Mouse (Mus musculus) forebrain, embryonic 15.5 days (tissue): ENCODE measurements around the gene Gm49450. TPM values are rescaled to one million over a fixed set of nuclear protein-coding genes. Genes with fewer than 3 reads are reported as not detected.

Source experiments
- ATAC-seq: fragments of 200-750 bp; cut with Nextera tagmentation; replicated peaks from 2 replicates; pipeline ENCODE4 v1.8.0; 2017; ENCODE audit warnings: mild to moderate bottlenecking, moderate TSS enrichment, moderate library complexity
- H3K27ac ChIP-seq: fragments of 300-500 bp; sonication (generic); replicated peaks from 2 replicates; pipeline ENCODE4 v1.5.1; 2015; ENCODE audit warnings: mild to moderate bottlenecking, inconsistent platforms
- H3K27me3 ChIP-seq: fragments of 300-500 bp; sonication (generic); 2 replicates; pipeline ENCODE4 v1.6.1; 2015; ENCODE audit warnings: inconsistent platforms
- H3K36me3 ChIP-seq: fragments of 300-500 bp; sonication (generic); 2 replicates; pipeline ENCODE4 v1.6.1; 2015; ENCODE audit warnings: mild to moderate bottlenecking, inconsistent platforms
- H3K4me1 ChIP-seq: fragments of 300-500 bp; sonication (generic); 2 replicates; pipeline ENCODE4 v1.6.1; 2015; ENCODE audit warnings: inconsistent platforms
- H3K4me2 ChIP-seq: fragments of 300-500 bp; sonication (generic); replicated peaks from 2 replicates; pipeline ENCODE4 v1.6.1; 2015; ENCODE audit warnings: mild to moderate bottlenecking, inconsistent platforms
- H3K4me3 ChIP-seq: fragments of 300-500 bp; sonication (generic); 2 replicates; pipeline ENCODE4 v1.5.1; 2015; ENCODE audit warnings: mild to moderate bottlenecking, inconsistent platforms
- H3K9ac ChIP-seq: fragments of 300-500 bp; sonication (generic); replicated peaks from 2 replicates; pipeline ENCODE4 v1.6.1; 2015; ENCODE audit warnings: mild to moderate bottlenecking, inconsistent platforms
- H3K9me3 ChIP-seq: fragments of 300-500 bp; sonication (generic); 2 replicates; pipeline ENCODE4 v1.6.1; 2016; ENCODE audit warnings: inconsistent platforms
- WGBS: fragments of 180-500 bp; shearing (Covaris S2); methylation state at CpG from one replicate; pipeline ENCODE4 v1.1.7; 2015; ENCODE audit warnings: mixed read lengths; 5-methylcytosine and 5-hydroxymethylcytosine counted together
- polyA plus RNA-seq: library from polyadenylated mRNA; unstranded; fragments of >200 nt; fragmentation: Nextera tagmentation; extraction: Ambion mirVana; gene quantifications from 2 replicates; pipeline ENCODE4 v1.2.1, GENCODE M21; 2015

The Gm49450 gene
- polyA plus RNA-seq, 1 experiment from 2014 or later = not detected

DNA sequence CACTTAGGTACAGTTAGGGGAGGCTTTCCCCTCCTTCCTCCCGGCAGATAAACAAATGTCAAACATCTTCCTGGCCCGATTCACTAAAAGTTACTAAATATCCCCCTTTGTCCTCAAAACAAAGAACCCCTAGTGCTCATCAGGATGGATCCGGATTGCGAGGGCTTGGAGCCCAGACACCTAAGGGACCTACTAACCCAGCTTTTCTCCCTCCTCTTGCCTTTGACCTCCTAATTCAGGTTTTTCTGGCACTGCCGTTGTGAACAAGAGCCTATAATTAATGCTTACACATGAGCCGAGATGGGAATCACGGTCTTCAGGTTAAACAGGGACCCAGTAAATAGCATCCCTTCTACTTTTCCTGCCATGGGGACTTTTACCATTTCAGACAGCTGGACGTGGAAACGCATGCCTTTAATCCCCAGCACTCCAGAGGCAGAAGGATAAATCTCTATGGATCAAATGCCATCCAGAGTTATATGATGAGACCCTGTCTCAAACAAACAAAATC lies 38.2 kb upstream of the Gm49450 start:
- Histone ChIP-seq H3K36me3 (no peaks in the 10 kb centered on the region), H3K4me1 (peaks cover 68% of the 10 kb centered on the region), H3K27ac (peak overlapping the region; percentile 98), H3K9ac (peak overlapping the region; percentile 82), H3K27me3 (no peaks in the 10 kb centered on the region), H3K4me2 (peak overlapping the region; percentile 89), H3K9me3 (no peaks in the 10 kb centered on the region), H3K4me3 (peak overlapping the region; percentile 47)
- 4% methylated on average over 9 of the region's 9 CpGs for WGBS
- ATAC-seq = no peak

DNA sequence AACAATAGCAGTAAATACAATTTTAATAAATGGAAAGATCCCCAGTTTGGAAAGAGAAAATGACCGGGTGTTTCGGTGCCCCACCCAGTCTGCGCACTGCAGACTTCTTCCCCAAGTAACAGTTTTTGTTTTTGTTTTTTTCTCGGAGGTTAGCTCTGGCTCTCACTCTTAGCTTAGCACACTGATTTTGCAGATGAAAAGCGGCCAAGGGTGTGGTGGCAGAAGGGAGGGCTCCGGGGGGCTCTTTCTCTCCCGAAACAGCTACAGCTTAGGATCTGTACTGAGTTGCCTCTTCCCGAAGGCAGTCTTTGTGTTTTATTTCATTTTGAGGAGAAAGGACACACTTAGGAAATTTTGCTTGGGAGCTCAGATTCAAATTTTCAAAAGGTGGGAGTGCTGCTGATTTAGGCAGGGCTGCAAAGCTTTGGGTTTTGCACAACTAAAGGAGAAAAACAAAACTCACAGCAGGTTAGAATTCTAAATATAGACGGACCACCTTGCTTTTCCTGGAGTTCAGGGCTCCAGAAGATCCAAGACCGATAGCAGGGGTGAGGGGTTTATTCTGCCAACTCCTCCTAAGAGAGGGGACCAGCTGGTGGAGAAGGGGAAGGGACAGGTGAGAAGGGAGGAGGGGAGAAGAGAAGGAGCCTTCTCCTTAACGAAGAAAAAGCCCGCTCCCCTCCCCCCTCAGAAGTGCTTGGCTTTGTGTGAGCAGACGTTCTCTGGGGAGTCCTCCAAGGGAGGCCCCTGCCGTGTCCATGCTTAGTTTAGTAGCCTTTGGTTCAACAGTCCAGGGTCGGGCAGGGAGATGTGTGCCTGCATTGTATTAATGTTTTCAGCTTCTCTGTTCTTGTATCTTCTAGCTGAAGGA lies 37.6 kb upstream of the Gm49450 start:
- Histone ChIP-seq H3K4me1 (peaks cover 73% of the 10 kb centered on the region), H3K4me2 (peak overlapping the region; percentile 89), H3K27ac (peak overlapping the region; percentile 98), H3K27me3 (no peaks in the 10 kb centered on the region), H3K4me3 (peak overlapping the region; percentile 47), H3K36me3 (no peaks in the 10 kb centered on the region), H3K9ac (peak overlapping the region; percentile 82), H3K9me3 (no peaks in the 10 kb centered on the region)
- 4% methylated on average over 15 of the region's 15 CpGs for WGBS
- no peak for ATAC-seq

DNA sequence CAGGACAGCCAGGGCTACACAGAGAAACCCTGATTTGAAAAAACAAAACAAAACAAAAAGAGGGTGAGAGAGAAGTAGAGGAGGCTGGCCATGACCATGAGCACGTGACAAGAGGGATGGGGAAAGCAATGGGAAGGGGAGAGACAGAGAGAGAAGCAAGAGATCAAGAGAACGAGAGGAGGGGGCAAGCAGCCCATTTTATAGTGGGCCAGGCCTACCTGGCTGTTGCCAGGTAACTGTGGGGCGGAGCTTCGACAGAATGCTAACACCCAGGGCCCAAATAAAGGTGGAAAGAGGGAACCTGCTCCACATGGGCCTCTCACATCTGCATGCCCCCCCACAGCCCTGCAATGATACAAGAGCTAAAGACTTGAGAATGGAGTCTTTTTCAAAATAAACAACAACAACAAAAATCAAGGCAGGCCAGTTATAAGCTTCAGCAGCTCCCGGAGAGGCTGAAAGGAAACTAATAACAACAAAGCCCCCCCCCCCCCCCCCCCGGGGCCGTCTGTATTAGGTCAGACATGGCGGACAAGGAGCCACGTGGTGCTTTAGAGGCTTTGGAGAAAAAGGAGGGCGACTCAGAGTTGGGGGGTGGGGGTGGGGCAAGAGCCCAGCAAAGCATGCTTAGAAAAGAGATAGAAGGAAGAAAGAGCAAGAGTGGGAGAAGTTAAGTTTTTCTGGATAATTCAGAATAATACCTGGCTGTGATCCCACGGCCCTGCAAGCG lies 36.5 kb upstream of the Gm49450 start:
- peak overlapping the region; percentile 82 for H3K9ac ChIP-seq
- no peak for ATAC-seq
- peak overlapping the region; percentile 98 for H3K27ac ChIP-seq
- H3K4me2 ChIP-seq = peak overlapping the region; percentile 89
- no peaks in the 10 kb centered on the region for H3K36me3 ChIP-seq
- no peaks in the 10 kb centered on the region for H3K9me3 ChIP-seq
- 25% methylated on average over 10 of the region's 12 CpGs for WGBS
- no peaks in the 10 kb centered on the region for H3K27me3 ChIP-seq
- H3K4me1 ChIP-seq = peaks cover 80% of the 10 kb centered on the region
- peak overlapping the region; percentile 47; the same call in 1 of the 2 replicates for H3K4me3 ChIP-seq

DNA sequence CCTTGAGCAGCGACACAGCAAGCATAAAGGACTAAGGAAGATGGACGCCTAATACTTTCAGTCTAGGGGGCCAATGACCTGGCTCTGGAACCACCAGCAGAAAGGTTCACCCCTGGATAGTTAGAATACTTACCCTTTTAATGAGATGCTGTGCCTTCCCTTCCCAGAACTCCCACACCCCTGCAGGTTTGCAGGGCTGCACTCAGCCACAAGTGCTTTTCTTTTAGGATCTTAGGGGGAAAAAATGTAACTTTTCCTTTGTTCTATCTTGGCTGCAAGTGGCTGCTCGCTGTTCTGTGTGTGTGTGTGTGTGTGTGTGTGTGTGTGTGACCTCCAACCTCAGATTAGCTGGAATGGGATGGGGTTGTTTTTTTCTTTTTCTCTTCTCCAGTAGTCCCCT lies 35.4 kb upstream of the Gm49450 start:
- 52% methylated on average over 3 of the region's 3 CpGs for WGBS
- Histone ChIP-seq H3K9ac (no peak overlapping the region), H3K4me1 (peaks cover 82% of the 10 kb centered on the region), H3K36me3 (no peaks in the 10 kb centered on the region), H3K4me2 (peak overlapping the region; percentile 56), H3K4me3 (no peak overlapping the region), H3K27ac (peak overlapping the region; percentile 98), H3K27me3 (no peaks in the 10 kb centered on the region), H3K9me3 (no peaks in the 10 kb centered on the region)
- ATAC-seq = no peak

DNA sequence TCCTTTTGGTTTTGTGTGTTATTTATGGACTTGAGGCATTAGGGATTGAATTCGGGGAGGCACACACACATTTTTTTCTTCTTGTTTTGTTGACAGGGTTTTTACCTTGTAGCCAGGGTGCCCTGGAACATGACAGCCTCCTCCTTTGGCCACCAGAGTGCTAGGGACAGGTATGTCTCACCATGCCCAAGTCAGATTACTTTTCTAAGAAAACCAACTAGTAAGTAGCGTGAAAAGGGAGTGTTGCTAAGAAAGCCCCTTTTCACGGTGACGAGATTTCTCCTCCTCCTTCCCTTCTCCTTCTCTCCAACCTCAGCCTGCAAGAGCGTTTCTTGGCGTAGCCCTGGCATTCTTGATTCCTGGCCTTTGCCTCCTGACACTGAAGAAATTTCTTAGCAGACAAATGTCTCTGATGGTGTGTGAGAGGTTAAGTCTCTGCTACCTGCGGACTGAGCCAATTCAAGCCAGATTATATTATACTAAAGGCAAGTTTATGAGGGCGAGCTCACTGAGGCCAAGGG lies 34.4 kb upstream of the Gm49450 start:
- Histone ChIP-seq H3K27me3 (no peaks in the 10 kb centered on the region), H3K9me3 (no peaks in the 10 kb centered on the region), H3K27ac (peak overlapping the region; percentile 98), H3K4me3 (peak overlapping the region; percentile 48), H3K4me2 (peak overlapping the region; percentile 56), H3K36me3 (no peaks in the 10 kb centered on the region), H3K9ac (peak overlapping the region; percentile 84), H3K4me1 (peaks cover 88% of the 10 kb centered on the region)
- ATAC-seq = no peak
- 26% methylated on average over 8 of the region's 8 CpGs for WGBS

DNA sequence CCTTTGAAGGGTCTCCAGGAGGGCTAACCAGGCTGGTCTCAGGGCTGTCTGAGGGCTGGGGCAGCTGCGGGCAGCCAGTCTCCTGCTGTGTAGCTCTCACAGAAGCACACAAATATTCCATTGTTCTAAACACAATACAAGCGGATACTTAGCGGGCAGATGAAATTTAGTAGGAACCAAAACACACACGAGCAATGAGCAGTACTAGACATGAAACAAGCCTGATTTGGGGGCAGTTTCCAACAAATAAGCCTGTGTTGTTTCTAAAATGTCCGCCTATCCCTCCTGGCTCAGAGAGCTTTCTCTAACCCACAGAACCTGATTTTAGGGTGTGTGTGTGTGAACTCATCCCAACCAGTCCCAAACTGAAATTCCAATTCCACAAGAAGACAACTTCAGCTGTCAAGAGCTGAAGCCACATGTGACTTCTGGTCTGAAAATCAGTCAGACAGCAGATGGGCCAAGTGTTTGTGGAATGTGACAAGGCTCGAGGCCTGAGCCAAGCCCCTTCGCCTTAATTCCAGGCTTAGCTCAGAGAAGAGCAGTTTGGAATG lies 33.8 kb upstream of the Gm49450 start:
- Histone ChIP-seq H3K36me3 (no peaks in the 10 kb centered on the region), H3K27me3 (no peaks in the 10 kb centered on the region), H3K4me3 (peak overlapping the region; percentile 48), H3K4me2 (peak overlapping the region; percentile 56), H3K9me3 (no peaks in the 10 kb centered on the region), H3K27ac (peak overlapping the region; percentile 98), H3K4me1 (peaks cover 88% of the 10 kb centered on the region), H3K9ac (peak overlapping the region; percentile 84)
- no peak for ATAC-seq
- WGBS = 6% methylated on average over 7 of the region's 7 CpGs

DNA sequence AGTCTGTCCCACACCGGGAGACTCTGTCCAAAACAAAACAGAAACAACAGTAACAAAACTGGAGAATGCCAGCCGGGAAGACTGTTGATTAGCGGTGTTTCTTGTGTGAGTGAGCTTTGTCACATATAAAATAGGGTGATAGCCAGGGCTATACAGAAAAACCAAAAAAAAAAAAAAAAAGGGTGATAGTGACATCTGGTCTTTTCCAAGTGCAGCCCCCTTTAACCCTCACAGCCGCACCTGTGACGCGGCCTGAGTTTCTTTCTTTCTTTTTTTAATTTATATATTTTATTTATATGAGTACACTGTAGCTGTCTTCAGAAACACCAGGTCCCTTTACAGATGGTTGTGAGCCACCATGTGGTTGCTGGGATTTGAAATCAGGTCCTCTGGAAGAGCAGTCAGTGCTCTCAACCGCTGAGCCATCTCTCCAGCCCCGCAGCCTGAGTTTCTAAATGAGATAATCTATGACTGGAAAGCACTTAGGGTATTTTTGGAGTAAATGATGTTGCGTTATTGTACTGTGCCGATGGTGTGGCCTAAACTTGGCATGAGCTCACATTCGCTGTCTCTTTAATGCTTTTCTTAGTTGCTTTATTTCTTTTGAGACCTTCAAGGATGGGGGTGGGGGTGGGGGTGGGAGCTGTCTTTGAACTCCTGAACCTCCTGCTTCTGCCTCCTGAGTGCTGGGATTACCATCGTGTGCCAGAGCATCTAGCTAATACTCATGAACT lies 32.8 kb upstream of the Gm49450 start:
- H3K9ac ChIP-seq = peak overlapping the region; percentile 84
- peak overlapping the region; percentile 98 for H3K27ac ChIP-seq
- peak overlapping the region; percentile 48 for H3K4me3 ChIP-seq
- no peak for ATAC-seq
- H3K36me3 ChIP-seq = no peaks in the 10 kb centered on the region
- peaks cover 82% of the 10 kb centered on the region for H3K4me1 ChIP-seq
- H3K9me3 ChIP-seq = no peaks in the 10 kb centered on the region
- 10% methylated on average over 12 of the region's 12 CpGs for WGBS
- H3K27me3 ChIP-seq = no peaks in the 10 kb centered on the region
- peak overlapping the region; percentile 56 for H3K4me2 ChIP-seq

DNA sequence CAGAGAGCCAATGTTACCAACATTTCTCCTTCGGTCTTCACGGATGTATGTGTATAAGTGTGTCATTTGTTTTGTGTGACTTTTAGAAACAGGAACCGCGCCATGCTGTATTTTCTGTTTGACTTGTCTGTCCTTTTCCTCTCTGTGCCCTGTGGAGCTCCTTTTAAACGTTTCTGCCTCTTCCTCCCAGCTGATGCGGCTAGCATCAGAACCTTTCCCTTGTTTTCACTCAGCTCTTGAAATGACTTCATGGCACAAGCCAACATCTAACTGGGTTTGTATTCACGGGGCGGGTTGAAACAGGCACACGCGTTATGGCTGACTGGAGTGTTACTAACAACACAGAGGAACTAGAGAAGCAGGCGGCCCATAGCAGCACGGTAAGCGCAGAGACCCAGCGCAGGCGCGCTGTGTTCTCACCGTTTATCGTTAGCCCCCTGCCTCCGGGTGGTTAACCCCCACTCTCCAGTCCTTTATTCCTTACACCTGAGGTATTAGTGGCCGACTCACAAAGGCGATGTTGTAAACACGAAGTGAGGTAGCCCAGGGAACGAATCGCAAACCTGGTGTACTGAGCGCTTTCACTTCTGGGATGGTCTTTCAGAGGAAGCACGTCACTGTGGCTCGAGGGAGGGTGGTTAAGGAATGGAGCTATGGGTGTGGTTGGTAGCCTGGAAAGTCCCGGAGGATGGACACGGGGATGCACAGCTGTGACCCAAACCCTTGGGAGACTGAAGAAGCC lies 32.1 kb upstream of the Gm49450 start:
- no peaks in the 10 kb centered on the region for H3K9me3 ChIP-seq
- H3K4me1 ChIP-seq = peaks cover 74% of the 10 kb centered on the region
- ATAC-seq = peak; percentile 73
- no peaks in the 10 kb centered on the region for H3K27me3 ChIP-seq
- 2% methylated on average over 29 of the region's 29 CpGs for WGBS
- no peaks in the 10 kb centered on the region for H3K36me3 ChIP-seq
- H3K4me2 ChIP-seq = peak overlapping the region; percentile 56
- peak overlapping the region; percentile 84 for H3K9ac ChIP-seq
- H3K4me3 ChIP-seq = peak overlapping the region; percentile 48
- peak overlapping the region; percentile 98 for H3K27ac ChIP-seq

DNA sequence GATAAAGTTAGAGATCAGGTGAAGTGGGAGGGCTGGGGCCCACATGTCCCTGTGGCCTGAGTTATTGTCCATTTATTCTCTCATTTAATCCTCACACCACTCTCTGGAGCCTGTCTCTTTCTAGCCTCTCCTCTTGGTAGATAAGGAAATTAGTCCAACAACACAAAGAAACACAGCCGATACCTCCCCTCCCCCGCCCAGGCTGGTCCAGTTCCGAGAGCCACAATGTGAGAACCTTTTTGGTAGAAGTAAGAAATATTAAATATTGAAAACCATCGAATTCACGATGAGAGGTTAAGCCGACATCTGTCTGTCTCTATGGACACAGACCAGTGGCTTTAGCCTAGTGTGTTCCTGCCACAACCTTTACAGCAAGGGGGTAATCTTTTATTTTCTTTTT lies 31.3 kb upstream of the Gm49450 start:
- Histone ChIP-seq H3K4me1 (peaks cover 67% of the 10 kb centered on the region), H3K9me3 (no peaks in the 10 kb centered on the region), H3K27ac (peak overlapping the region; percentile 98), H3K4me2 (peak overlapping the region; percentile 56), H3K36me3 (no peaks in the 10 kb centered on the region), H3K27me3 (no peaks in the 10 kb centered on the region), H3K9ac (peak overlapping the region; percentile 84), H3K4me3 (peak overlapping the region; percentile 48)
- ATAC-seq = no peak
- 30% methylated on average over 6 of the region's 6 CpGs for WGBS

DNA sequence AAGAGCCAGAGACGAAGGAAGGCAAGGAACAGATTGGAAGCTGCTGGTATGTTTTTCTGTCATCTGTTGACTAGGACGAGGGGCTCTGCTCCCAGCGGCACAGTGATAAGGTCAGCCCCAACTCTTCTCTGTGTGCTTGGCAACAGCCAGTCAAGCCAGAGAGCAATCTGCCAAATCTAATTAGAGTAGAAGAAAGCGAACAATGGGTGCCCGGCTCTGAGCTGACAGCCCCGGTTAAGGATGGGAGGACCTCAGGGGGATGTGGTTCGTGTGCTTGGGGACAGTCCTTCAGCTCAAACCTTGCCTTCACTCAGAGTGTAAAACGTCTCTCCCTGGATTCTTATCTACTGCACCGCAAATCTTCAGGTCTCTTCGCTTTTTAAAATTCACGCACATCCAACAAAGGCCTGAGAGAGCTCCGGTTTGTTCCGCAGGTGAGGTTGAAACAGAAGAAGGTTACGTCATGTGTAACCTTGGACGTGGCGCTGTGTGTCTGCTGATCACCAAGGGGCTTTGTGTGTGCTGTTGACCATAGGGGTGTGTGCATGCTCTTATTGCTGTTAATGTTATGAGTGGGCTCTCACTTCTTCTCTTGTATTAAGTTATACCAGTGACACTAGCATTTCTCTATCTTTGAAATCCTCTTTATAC lies 30.2 kb upstream of the Gm49450 start:
- peak overlapping the region; percentile 84 for H3K9ac ChIP-seq
- H3K4me1 ChIP-seq = peaks cover 61% of the 10 kb centered on the region
- H3K4me3 ChIP-seq = peak overlapping the region; percentile 48
- WGBS = 14% methylated on average over 16 of the region's 16 CpGs
- no peaks in the 10 kb centered on the region for H3K36me3 ChIP-seq
- H3K4me2 ChIP-seq = peak overlapping the region; percentile 56
- H3K27me3 ChIP-seq = no peaks in the 10 kb centered on the region
- peak overlapping the region; percentile 98 for H3K27ac ChIP-seq
- no peaks in the 10 kb centered on the region for H3K9me3 ChIP-seq
- peak; percentile 58 for ATAC-seq
